In the genomic region with DNA sequence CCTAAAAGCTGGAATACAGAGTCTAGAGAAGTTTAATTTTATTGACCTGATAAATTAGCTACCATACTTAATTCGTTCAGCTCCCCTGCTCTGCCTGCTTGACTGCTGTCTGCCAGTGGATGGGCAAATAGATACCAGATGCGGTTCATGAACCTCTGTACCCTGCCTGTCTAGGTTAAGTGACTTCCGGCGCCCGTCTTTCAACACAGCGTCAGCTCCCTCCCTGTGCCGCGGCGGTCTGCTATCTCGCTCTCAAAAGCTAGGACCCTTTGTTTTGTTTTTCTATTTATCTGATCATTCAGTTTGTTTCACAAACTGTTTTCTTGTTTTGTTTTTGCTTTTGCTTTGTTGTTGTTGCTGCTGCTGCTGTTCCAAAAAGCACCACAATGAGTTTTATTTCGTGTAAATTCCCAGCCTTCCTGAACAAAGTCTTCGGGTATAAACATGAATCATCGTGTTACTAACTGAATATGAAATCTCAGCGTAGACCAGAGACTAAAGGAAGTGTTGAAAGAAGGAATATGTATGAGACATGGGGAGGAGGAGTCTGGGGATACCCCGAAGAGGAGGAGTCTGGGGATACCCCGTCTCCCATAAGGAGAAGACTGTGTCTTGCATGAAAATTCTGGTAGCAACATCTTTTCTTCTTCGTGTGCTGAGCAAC, we compare ENCODE assay signal across 9 mouse cellular contexts.
DNase-seq lines count a peak whose midpoint lies in the region; ATAC-seq and TF ChIP-seq lines count a peak whose summit lies in the region.
"Had no signal": no experiment of that assay in that cellular context is flagged by ENCODE, and none has a peak within 500 bp of the region (broad histone marks: within the 10 kb centered on the region; RNA-seq: fewer than 3 reads in every experiment).

No protein-coding gene starts in this region.

- TF ChIP-seq POLR2A in MEL (IDR thresholded peaks at IDR 0.05; ENCODE audit: control insufficient read depth in 1 of 2, insufficient read depth in 1 of 2, low read depth in 1 of 2, low read length in 2 of 2, poor library complexity in 1 of 2), result no peak

- no peak overlapping the region for H3K27ac ChIP-seq in MEL (ENCODE audit: control insufficient read depth, low read depth, low read length)
- H3K27ac ChIP-seq in embryonic facial prominence, embryonic 14.5 days (replicated peaks; ENCODE audit: low read depth, low read length), result 0 out of 2 replicates have a peak overlapping the region, but pooled peaks have one; percentile 4
- no peak overlapping the region for H3K27ac ChIP-seq in limb, embryonic 13.5 days
- H3K27ac ChIP-seq: neural tube, embryonic 12.5 days had no signal

- ATAC-seq in embryonic facial prominence, embryonic 14.5 days (ENCODE audit: low read depth), result no peak; the same call in 1 of the 2 replicates
- no peak for ATAC-seq in limb, embryonic 13.5 days (ENCODE audit: low FRiP score, low read depth)

- peak; percentile 14 for DNase-seq in kidney, adult 9 months
- no peak for DNase-seq in kidney, postnatal 4 days
- peak; percentile 53 for DNase-seq in MEL (ENCODE audit: low read depth, low spot score)
- DNase-seq in embryonic facial prominence, embryonic 14.5 days (ENCODE audit: low spot score), result peak; percentile 58
- DNase-seq in layer of hippocampus, adult 8-10 months (ENCODE audit: low spot score in 2 of 2), result no peak
- no peak for DNase-seq in layer of hippocampus, adult 9-10 months (ENCODE audit: low spot score)
- DNase-seq in spleen, postnatal 10 days (ENCODE audit: low spot score in 2 of 2), result no peak

- peak overlapping the region; percentile 42 for H3K9ac ChIP-seq in MEL (ENCODE audit: control insufficient read depth, low read depth, low read length, poor library complexity, severe bottlenecking)
- peak overlapping the region; percentile 37; the same call in 1 of the 2 replicates for H3K9ac ChIP-seq in embryonic facial prominence, embryonic 14.5 days (ENCODE audit: low read depth, low read length)
- H3K9ac ChIP-seq in limb, embryonic 13.5 days, result no peak overlapping the region
- H3K9ac ChIP-seq: neural tube, embryonic 12.5 days had no signal

- no peaks in the 10 kb centered on the region for H3K27me3 ChIP-seq in MEL (ENCODE audit: control insufficient read depth in 1 of 2, insufficient read depth in 2 of 2, low read length in 2 of 2)
- H3K27me3 ChIP-seq in embryonic facial prominence, embryonic 14.5 days (replicated peaks; ENCODE audit: control insufficient read depth, insufficient read depth, low read length), result no peaks in the 10 kb centered on the region
- H3K27me3 ChIP-seq in limb, embryonic 13.5 days, result no peaks in the 10 kb centered on the region
- H3K27me3 ChIP-seq: neural tube, embryonic 12.5 days had no signal

- no peaks in the 10 kb centered on the region for H3K9me3 ChIP-seq in MEL (replicated peaks; ENCODE audit: insufficient read depth, low read length)
- no peaks in the 10 kb centered on the region for H3K9me3 ChIP-seq in embryonic facial prominence, embryonic 14.5 days (ENCODE audit: control insufficient read depth, low read length)
- H3K9me3 ChIP-seq in limb, embryonic 13.5 days, result no peaks in the 10 kb centered on the region
- H3K9me3 ChIP-seq: neural tube, embryonic 12.5 days had no signal

- TF ChIP-seq RAD21 in MEL (IDR thresholded peaks at IDR 0.05; ENCODE audit: low read depth, low read length), result no peak

- H3K36me3 ChIP-seq in MEL (ENCODE audit: control insufficient read depth in 1 of 2, insufficient read depth in 2 of 2, low read length in 2 of 2), result no peaks in the 10 kb centered on the region
- no peaks in the 10 kb centered on the region for H3K36me3 ChIP-seq in embryonic facial prominence, embryonic 14.5 days (ENCODE audit: control insufficient read depth, insufficient read depth, low read length)
- H3K36me3 ChIP-seq in limb, embryonic 13.5 days, result no peaks in the 10 kb centered on the region
- H3K36me3 ChIP-seq: neural tube, embryonic 12.5 days had no signal

- peak overlapping the region; percentile 55 to 73 for H3K4me3 ChIP-seq in MEL (ENCODE audit: control insufficient read depth in 1 of 2, insufficient read depth in 1 of 2, low read depth in 2 of 2, low read length in 2 of 2)
- peak overlapping the region; percentile 29 for H3K4me3 ChIP-seq in embryonic facial prominence, embryonic 14.5 days (ENCODE audit: low read depth, low read length)
- H3K4me3 ChIP-seq in limb, embryonic 13.5 days, result peak overlapping the region; percentile 30
- H3K4me3 ChIP-seq: neural tube, embryonic 12.5 days had no signal

- WGBS in embryonic facial prominence, embryonic 14.5 days, result 17% methylated on average over 17 of the region's 17 CpGs
- WGBS in limb, embryonic 13.5 days, result 27% methylated on average over 17 of the region's 17 CpGs

- peak overlapping the region; percentile 58 for H3K4me2 ChIP-seq in embryonic facial prominence, embryonic 14.5 days (ENCODE audit: low read depth, low read length)
- peak overlapping the region; percentile 57 for H3K4me2 ChIP-seq in limb, embryonic 13.5 days (replicated peaks)
- H3K4me2 ChIP-seq: neural tube, embryonic 12.5 days had no signal

- 0 out of 4 replicates have a peak, but pooled peaks cover 0 to 4% of the 10 kb centered on the region in 2 experiments for H3K4me1 ChIP-seq in MEL (ENCODE audit: control insufficient read depth in 1 of 2, insufficient read depth in 2 of 2, low read length in 2 of 2)
- peaks cover 14% of the 10 kb centered on the region for H3K4me1 ChIP-seq in embryonic facial prominence, embryonic 14.5 days (ENCODE audit: control insufficient read depth, insufficient read depth, low read length)
- peaks cover 17% of the 10 kb centered on the region for H3K4me1 ChIP-seq in limb, embryonic 13.5 days
- H3K4me1 ChIP-seq: neural tube, embryonic 12.5 days had no signal

- no peaks in the 10 kb centered on the region for H3K79me2 ChIP-seq in MEL (ENCODE audit: control insufficient read depth, insufficient read depth, low read length, poor library complexity)

- TF ChIP-seq EP300 in MEL (IDR thresholded peaks at IDR 0.05; ENCODE audit: low read depth in 1 of 2, low read length in 2 of 2), result no peak

- TF ChIP-seq CTCF in MEL (IDR thresholded peaks at IDR 0.05 in 2 of 3, conservative IDR thresholded peaks at IDR 0.05 in 1 of 3; ENCODE audit: control insufficient read depth in 1 of 3, insufficient read depth in 1 of 3, low read depth in 2 of 3, low read length in 3 of 3, poor library complexity in 1 of 3, severe bottlenecking in 1 of 3), result no peak

TF ChIP-seq in MEL, 35 proteins besides CTCF, POLR2A, EP300 and RAD21:
- TF ChIP-seq TCF12 (IDR thresholded peaks at IDR 0.05; ENCODE audit: low read depth, low read length) (0 out of 2 replicates have a peak, but pooled peaks have one; percentile 17), SIN3A (IDR thresholded peaks at IDR 0.05; ENCODE audit: low read length) (no peak)

Comparison
In these comparisons a context has a peak if more than half of its experiments do, and no peak if none do; other contexts are left out.
1. DNase-seq: peak in kidney, adult 9 months (single experiment), MEL (single experiment) and embryonic facial prominence, embryonic 14.5 days (single experiment); none in kidney, postnatal 4 days (0 of 2), layer of hippocampus, adult 8-10 months (0 of 2), layer of hippocampus, adult 9-10 months (single experiment) and spleen, postnatal 10 days (0 of 2).
2. Peak in every context shown above with its lines, with median percentiles within 50 percentile points of each other: H3K4me3 ChIP-seq.